Mouse (Mus musculus): ENCODE measurements at regions not wholly inside any gene's neighbourhood (a gene's known extent, or its start where the extent isn't known, plus 50 kb on each side); places are given as distances from the start of the nearest gene placed in this dataset.

DNA sequence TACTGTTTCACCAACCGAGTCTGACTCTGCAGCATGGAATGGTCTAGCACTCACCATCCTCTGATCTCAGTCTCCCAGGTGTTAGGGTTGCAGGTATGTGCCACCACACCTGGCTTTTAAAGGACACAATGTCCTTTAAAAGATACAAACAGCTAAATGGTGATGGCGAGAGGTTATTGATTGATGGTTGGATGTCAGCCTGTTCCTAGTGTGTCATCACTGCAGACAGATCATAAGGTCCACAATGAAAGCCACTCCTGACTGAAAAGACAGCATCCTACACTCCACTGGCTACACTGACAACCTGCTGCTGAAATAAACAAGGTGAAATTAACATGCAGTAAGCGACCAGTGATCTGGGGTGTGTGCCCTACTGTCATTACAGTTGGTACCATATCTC lies 106.1 kb downstream of the Tmco5 start:
- H3K27ac ChIP-seq, result no peak overlapping the region
- no peaks in the 10 kb centered on the region for H3K36me3 ChIP-seq (replicated peaks)
- H3K27me3 ChIP-seq (ENCODE audit: poor library complexity, severe bottlenecking), result no peaks in the 10 kb centered on the region
- DNase-seq (ENCODE audit: extremely low spot score, low spot score), result no peak
- H3K4me3 ChIP-seq, result no peak overlapping the region
- WGBS, result 79% methylated on average over 3 of the region's 3 CpGs
- peaks cover 18% of the 10 kb centered on the region for H3K4me1 ChIP-seq
- 0 out of 2 replicates have a peak, but pooled peaks cover 2% of the 10 kb centered on the region for H3K9me3 ChIP-seq

DNA sequence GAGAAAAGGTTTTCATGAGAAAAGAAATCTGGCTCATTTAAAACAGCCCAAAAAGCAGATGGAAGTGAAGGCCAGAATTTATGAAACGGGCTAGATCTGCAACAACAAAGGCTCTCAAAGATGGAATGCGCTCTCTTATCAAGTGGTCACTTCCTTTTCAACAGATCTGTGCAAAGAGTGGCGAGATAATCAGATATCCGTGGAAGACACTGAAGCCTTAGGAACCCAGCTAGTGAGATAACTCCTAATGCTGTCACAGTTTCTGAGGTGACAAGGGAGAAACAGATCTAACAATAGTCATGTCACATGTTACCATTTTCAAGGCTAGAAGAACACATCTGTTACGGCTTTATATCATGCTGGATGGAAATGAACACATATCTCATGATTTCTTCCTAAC lies 107.1 kb downstream of the Tmco5 start:
- 0 out of 2 replicates have a peak, but pooled peaks cover 2% of the 10 kb centered on the region for H3K9me3 ChIP-seq
- 79% methylated on average over 5 of the region's 5 CpGs for WGBS
- H3K36me3 ChIP-seq (replicated peaks), result no peaks in the 10 kb centered on the region
- H3K27me3 ChIP-seq (ENCODE audit: poor library complexity, severe bottlenecking), result no peaks in the 10 kb centered on the region
- no peak for DNase-seq (ENCODE audit: extremely low spot score, low spot score)
- peaks cover 8% of the 10 kb centered on the region for H3K4me1 ChIP-seq
- no peak overlapping the region for H3K4me3 ChIP-seq
- H3K27ac ChIP-seq, result no peak overlapping the region

DNA sequence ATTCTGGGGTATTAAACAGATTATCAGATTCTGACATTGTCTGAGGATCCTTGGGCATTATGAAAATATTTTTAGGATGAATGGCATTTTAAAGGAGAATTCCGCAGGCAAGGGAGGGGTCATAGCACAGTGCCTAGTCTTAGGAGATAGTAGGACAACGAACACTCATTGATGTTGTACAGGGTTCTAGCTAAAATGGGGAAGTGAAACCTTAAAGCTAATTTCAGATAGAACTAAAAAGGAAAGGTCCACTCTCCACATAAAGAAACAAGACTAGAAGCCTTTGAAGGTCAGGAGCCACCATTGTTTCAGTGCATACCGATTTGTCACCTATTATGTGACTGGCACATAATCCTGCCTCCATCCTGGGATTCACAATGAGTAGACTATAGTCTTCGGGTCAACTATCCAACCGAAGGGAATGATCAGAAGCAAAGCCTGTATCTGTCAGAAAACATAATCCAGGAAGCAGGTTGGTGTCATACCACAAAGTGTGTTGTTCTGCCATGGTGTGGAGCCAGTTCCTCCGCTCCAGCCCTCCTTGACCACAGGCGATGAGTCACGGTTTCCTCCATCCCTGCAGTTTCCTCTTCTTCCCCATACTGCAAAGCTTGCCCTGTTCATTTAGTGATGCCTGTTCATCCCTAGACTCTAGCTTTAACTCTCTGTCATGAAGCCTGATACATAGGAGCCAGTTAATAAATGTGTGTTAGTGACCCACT lies 110.6 kb downstream of the Tmco5 start:
- Histone ChIP-seq H3K4me1 (peaks cover 12% of the 10 kb centered on the region), H3K27ac (no peak overlapping the region), H3K4me3 (no peak overlapping the region), H3K9me3 (no peaks in the 10 kb centered on the region), H3K27me3 (ENCODE audit: poor library complexity, severe bottlenecking) (no peaks in the 10 kb centered on the region), H3K36me3 (replicated peaks) (no peaks in the 10 kb centered on the region)
- no peak for DNase-seq (ENCODE audit: extremely low spot score, low spot score)
- 90% methylated on average over 8 of the region's 8 CpGs for WGBS

DNA sequence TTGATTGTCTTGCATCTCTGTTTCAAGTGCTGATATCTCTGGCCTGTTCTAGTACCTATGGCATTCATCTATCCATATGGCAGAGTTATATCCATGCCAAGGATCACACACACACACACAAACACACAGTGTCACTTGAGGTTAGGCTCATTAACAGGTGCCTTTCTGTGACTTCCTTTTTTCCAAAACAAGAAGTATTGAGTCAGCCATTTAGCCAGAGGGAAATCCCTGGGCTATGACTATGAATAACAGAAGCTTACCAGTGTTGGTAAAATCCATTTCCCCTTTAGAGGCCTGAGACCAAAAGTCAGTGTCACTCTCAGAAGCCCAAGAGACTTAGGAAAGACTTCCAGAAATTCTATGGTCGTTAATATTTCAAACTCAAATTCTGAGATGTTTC lies 111.6 kb downstream of the Tmco5 start:
- Histone ChIP-seq H3K27me3 (ENCODE audit: poor library complexity, severe bottlenecking) (no peaks in the 10 kb centered on the region), H3K27ac (no peak overlapping the region), H3K36me3 (replicated peaks) (no peaks in the 10 kb centered on the region), H3K4me1 (peaks cover 14% of the 10 kb centered on the region), H3K4me3 (no peak overlapping the region), H3K9me3 (no peaks in the 10 kb centered on the region)
- 87% methylated on average over 1 of the region's 1 CpGs for WGBS
- no peak for DNase-seq (ENCODE audit: extremely low spot score, low spot score)

DNA sequence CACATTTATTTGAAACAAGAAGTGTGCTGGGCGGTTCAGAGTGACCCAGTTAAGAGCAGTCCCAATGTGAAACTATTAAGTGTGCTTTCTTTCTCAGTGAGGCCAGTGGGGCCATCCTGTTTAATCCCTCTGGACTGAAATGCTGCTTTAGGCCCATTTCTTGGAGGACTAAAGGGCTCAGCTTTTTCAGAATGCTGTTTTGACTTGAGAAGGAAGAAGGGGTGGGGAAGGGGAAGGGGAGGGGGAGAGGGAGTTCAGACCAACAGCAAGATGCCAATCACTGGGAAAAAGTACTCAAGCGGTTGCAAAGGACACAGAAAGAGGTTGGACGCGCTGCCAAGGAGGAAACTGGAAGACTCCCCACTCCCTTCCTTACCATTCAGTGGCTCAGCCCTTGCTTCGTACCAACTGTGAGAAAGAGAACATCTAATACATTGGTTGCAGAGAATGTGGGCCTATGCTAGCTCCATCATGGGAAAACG lies 113.1 kb downstream of the Tmco5 start:
- peak overlapping the region; percentile 15; the same call in 1 of the 2 replicates for H3K27ac ChIP-seq
- no peaks in the 10 kb centered on the region for H3K27me3 ChIP-seq (ENCODE audit: poor library complexity, severe bottlenecking)
- H3K4me3 ChIP-seq, result no peak overlapping the region
- H3K4me1 ChIP-seq, result peaks cover 27% of the 10 kb centered on the region
- H3K9me3 ChIP-seq, result no peaks in the 10 kb centered on the region
- no peak for DNase-seq (ENCODE audit: extremely low spot score, low spot score)
- 71% methylated on average over 6 of the region's 6 CpGs for WGBS
- H3K36me3 ChIP-seq (replicated peaks), result no peaks in the 10 kb centered on the region

DNA sequence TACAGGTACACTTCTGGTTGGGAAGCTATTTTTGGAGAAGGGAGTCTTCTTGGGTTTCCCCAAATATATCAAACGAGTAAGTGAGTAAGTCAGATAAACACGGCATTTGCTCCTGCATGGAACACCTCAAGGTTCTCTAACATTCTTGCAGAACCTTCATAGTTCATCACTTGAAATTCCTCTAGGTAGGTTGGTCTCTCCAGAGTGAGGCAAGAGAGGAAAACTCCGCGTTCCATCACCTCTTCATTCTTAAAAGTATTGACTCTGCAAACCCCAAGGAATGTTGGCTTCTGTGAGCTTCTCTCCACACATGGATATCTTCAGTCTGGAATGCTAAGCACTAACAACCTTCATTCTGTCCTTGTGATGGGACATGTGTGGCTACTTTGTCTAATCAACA lies 115.2 kb downstream of the Tmco5 start:
- Histone ChIP-seq H3K27me3 (ENCODE audit: poor library complexity, severe bottlenecking) (no peaks in the 10 kb centered on the region), H3K4me1 (peaks cover 27% of the 10 kb centered on the region), H3K36me3 (replicated peaks) (no peaks in the 10 kb centered on the region), H3K4me3 (no peak overlapping the region), H3K9me3 (no peaks in the 10 kb centered on the region), H3K27ac (no peak overlapping the region)
- 91% methylated on average over 4 of the region's 4 CpGs for WGBS
- DNase-seq (ENCODE audit: extremely low spot score, low spot score), result no peak

DNA sequence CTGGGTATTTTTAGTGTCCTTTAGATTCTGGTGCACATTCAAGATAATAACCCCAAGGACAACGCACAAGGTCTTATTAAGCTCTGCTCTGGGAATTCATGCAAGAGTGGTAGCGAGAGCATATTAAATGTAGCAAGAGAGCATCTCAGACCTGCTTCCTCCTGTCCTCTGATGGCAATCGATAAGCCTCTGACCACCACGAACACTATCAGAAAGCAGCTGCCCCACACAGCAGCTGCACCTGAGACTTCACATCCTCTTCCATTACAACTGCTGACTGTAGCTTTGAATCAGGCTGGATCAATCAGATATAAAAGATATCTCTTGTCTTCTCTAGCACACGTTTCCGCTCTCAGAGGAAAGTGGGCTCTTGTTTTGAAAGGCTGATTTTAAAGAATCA lies 117.8 kb downstream of the Tmco5 start:
- DNase-seq (ENCODE audit: extremely low spot score, low spot score), result no peak
- Histone ChIP-seq H3K9me3 (no peaks in the 10 kb centered on the region), H3K27me3 (ENCODE audit: poor library complexity, severe bottlenecking) (no peaks in the 10 kb centered on the region), H3K36me3 (replicated peaks) (no peaks in the 10 kb centered on the region), H3K4me1 (peaks cover 23% of the 10 kb centered on the region), H3K27ac (no peak overlapping the region), H3K4me3 (no peak overlapping the region)
- 82% methylated on average over 6 of the region's 6 CpGs for WGBS

DNA sequence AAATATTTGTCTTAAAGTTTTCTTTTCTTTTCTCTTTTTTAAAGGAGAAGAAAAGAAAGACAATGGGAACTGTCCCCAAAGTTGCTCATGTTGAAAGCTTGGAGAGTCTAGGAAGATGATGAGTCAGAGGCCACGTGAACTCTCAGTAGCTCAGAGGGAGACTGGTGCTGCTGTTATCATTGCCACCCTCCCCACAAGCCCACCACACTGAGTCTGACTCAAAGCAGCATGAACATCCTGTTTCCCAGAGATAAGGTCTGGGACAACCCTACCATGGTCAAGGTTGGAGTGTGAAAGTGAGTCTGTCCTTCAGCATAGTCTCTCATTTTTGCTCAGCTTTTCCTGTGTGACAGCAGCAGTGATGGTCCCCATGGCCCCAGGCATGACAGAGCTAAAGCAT lies 120.3 kb downstream of the Tmco5 start:
- no peak overlapping the region for H3K4me3 ChIP-seq
- no peaks in the 10 kb centered on the region for H3K36me3 ChIP-seq (replicated peaks)
- no peaks in the 10 kb centered on the region for H3K27me3 ChIP-seq (ENCODE audit: poor library complexity, severe bottlenecking)
- no peak for DNase-seq (ENCODE audit: extremely low spot score, low spot score)
- H3K4me1 ChIP-seq, result peaks cover 15% of the 10 kb centered on the region
- 80% methylated on average over 1 of the region's 1 CpGs for WGBS
- H3K9me3 ChIP-seq, result no peaks in the 10 kb centered on the region
- H3K27ac ChIP-seq, result no peak overlapping the region

DNA sequence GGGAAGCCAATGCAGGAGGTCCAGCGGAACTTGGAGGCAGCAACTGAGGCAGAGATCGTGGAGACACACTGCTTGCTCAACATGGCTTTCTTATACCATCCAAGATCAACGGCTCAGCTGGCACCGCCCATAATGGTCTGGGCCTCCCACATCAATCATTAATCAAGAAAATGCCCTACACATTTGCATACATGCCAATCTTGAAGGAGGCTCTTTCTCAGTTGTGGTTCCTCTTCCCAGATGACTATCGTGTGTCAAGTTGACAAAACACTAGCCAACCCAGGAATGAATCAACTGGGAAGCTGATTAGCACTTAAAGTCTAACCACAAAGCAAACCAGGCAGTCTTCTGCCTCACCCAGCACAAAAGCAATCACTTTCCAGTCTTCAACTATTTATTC lies 121.1 kb downstream of the Tmco5 start:
- no peaks in the 10 kb centered on the region for H3K9me3 ChIP-seq
- WGBS, result 93% methylated on average over 5 of the region's 5 CpGs
- peaks cover 15% of the 10 kb centered on the region for H3K4me1 ChIP-seq
- H3K4me3 ChIP-seq, result no peak overlapping the region
- H3K27me3 ChIP-seq (ENCODE audit: poor library complexity, severe bottlenecking), result no peaks in the 10 kb centered on the region
- DNase-seq (ENCODE audit: extremely low spot score, low spot score), result no peak
- no peak overlapping the region for H3K27ac ChIP-seq
- no peaks in the 10 kb centered on the region for H3K36me3 ChIP-seq (replicated peaks)

DNA sequence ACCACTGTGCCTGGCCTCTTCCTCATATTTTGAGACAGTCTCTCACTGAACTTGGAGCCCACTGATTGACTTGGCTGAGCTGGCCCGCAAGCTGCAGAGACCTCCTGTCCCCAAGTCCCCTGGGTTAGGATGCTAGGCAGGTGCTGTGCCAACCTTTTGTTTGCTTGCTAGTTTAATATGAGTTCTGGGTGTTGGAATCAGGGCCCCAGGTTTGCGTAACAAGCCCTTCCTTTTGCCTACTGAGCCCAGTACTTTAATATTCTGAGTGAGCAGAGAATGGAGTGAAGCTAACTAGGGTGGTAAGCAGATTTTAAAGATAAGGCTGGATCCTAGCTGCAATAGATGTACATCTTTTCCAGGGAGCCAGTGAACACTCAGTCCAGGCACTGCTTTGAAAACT lies 117.2 kb upstream of the Spred1 start:
- Histone ChIP-seq H3K9me3 (no peaks in the 10 kb centered on the region), H3K4me1 (no peaks in the 10 kb centered on the region), H3K27me3 (ENCODE audit: poor library complexity, severe bottlenecking) (no peaks in the 10 kb centered on the region), H3K36me3 (replicated peaks) (no peaks in the 10 kb centered on the region), H3K27ac (no peak overlapping the region), H3K4me3 (no peak overlapping the region)
- no peak for DNase-seq (ENCODE audit: extremely low spot score, low spot score)
- 97% methylated on average over 2 of the region's 2 CpGs for WGBS

DNA sequence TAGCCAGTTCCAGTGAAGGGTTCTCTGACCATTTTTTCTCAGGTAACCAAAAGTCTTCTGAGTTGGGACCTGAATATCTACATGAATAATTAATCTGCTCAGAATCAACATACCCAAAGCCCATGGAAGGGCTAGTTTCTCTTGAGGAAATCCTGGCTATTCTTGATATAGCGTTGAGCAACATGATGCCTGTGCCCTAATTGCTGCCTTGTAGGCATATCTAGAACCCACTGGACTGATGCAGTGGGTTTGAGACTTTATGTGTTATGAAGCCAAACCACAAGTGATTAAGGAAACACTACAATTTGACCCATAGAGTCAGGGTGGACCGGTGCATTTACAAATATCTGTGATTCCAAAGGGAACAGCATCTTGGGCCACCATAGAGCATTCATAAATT lies 114.3 kb upstream of the Spred1 start:
- Histone ChIP-seq H3K27me3 (ENCODE audit: poor library complexity, severe bottlenecking) (no peaks in the 10 kb centered on the region), H3K36me3 (replicated peaks) (no peaks in the 10 kb centered on the region), H3K27ac (no peak overlapping the region), H3K4me1 (no peaks in the 10 kb centered on the region), H3K4me3 (no peak overlapping the region), H3K9me3 (no peaks in the 10 kb centered on the region)
- no peak for DNase-seq (ENCODE audit: extremely low spot score, low spot score)
- 96% methylated on average over 2 of the region's 2 CpGs for WGBS

DNA sequence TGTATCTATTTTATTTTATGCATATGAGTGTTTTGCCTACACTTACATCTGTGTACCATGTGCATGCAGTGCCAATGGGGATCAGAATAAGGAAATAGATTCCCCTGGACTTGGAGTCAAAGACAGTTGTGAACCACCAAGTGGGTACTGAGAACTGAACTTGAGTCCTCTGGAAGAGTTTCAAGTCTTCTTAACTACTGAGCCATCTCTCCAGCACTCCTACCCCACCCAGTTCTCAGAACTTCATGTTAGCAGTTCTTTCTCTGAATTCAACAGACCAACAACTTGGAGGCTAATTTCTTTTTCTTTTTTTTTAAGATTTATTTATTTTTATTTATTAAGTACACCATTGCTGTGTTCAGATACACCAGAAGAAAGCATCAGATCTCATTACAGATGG lies 112.3 kb upstream of the Spred1 start:
- Histone ChIP-seq H3K27me3 (ENCODE audit: poor library complexity, severe bottlenecking) (no peaks in the 10 kb centered on the region), H3K36me3 (replicated peaks) (no peaks in the 10 kb centered on the region), H3K4me1 (no peaks in the 10 kb centered on the region), H3K27ac (no peak overlapping the region), H3K4me3 (no peak overlapping the region), H3K9me3 (no peaks in the 10 kb centered on the region)
- no peak for DNase-seq (ENCODE audit: extremely low spot score, low spot score)

DNA sequence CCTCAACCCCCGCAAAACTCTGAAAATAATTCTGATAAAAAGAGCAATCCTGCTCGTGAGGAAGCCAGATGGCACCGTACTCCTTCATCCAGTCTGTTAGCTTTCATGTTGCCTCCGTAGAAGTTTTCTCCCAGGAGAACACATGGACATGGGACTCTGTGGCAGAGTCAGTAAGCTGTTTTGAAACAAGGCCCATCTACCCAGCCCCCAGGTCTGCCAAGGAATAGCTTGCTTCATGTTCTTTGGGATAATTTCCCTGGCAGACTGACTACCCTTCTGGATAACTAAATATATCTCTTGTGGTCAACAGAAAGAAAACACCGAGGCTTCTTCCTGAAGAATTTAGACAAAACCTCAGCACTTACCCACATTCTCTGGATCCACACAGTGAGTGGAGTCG lies 111.2 kb upstream of the Spred1 start:
- Histone ChIP-seq H3K4me3 (no peak overlapping the region), H3K27ac (no peak overlapping the region), H3K9me3 (no peaks in the 10 kb centered on the region), H3K4me1 (no peaks in the 10 kb centered on the region), H3K27me3 (ENCODE audit: poor library complexity, severe bottlenecking) (no peaks in the 10 kb centered on the region), H3K36me3 (replicated peaks) (no peaks in the 10 kb centered on the region)
- no peak for DNase-seq (ENCODE audit: extremely low spot score, low spot score)
- WGBS, result 92% methylated on average over 6 of the region's 6 CpGs

DNA sequence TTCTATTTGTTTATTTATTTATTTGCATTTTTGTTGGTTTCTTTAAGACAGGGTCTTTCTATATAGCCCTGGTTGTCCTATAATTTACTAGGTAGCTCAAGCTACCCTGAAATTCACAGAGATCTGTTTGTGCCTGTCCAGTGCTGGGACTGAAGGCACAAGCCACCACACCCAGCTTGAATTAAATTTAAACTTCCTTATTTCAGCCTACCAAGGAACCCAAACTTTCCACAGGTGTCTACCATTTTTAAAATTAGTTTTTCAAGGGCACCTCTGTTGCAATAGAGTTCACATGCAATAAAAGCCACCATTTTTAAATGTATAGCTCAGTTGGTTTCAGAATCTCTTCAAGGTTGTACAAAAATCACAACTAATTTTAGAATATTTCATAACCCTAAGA lies 110.2 kb upstream of the Spred1 start:
- Histone ChIP-seq H3K36me3 (replicated peaks) (no peaks in the 10 kb centered on the region), H3K4me1 (no peaks in the 10 kb centered on the region), H3K27me3 (ENCODE audit: poor library complexity, severe bottlenecking) (no peaks in the 10 kb centered on the region), H3K9me3 (no peaks in the 10 kb centered on the region), H3K4me3 (no peak overlapping the region), H3K27ac (no peak overlapping the region)
- DNase-seq (ENCODE audit: extremely low spot score, low spot score), result no peak
